8 mouse cellular contexts compared by ENCODE assay signal in the genomic region with DNA sequence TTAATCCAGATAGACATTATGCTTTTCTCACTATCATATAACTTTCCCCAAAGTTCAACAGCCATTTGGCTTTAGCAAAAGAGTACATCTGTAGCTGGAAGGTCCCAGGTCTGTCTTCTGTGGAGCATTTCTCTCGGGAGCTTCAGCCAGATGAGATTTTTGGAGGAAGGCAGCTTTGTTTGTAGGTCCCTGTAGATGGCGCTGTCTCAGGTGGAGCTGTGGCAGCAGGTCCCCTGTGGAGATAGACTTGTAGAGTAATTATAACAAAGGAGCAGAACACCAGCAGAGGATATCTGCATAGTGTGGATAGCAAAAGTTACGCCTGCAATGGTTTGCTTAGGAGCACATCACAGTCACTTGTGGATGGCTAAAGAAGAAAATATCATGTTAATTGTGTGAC.
A peak's percentile ranks its signal among the peaks of the same experiment; 100 is the strongest.
DNase-seq lines count a peak whose midpoint lies in the region; ATAC-seq and TF ChIP-seq lines count a peak whose summit lies in the region.
"Not testable (repeated sequence)": the region's sequence is repeated elsewhere in the genome, so short reads cannot be mapped to it uniquely, and the experiment has no call there.

No protein-coding gene starts in this region.

- TF ChIP-seq CTCF in brain, embryonic 14.5 days (IDR thresholded peaks at IDR 0.05; ENCODE audit: borderline replicate concordance, extremely low read depth, insufficient read depth, insufficient read length): peak; percentile 29; the same call in 1 of the 2 replicates
- TF ChIP-seq CTCF in kidney, postnatal 0 days (IDR thresholded peaks at IDR 0.05; ENCODE audit: low read depth): peak; percentile 53
- peak; percentile 59 for TF ChIP-seq CTCF in stomach, postnatal 0 days (IDR thresholded peaks at IDR 0.05; ENCODE audit: low read depth)

- H3K4me2 ChIP-seq in forebrain, embryonic 16.5 days (ENCODE audit: low read length): peak overlapping the region; percentile 9
- H3K4me2 ChIP-seq in hindbrain, embryonic 12.5 days (replicated peaks): peak overlapping the region; percentile 35; the same call in 1 of the 2 replicates
- H3K4me2 ChIP-seq in kidney, postnatal 0 days (ENCODE audit: low read length): not testable (repeated sequence)
- H3K4me2 ChIP-seq in liver, embryonic 12.5 days: peak overlapping the region; percentile 49; the same call in 1 of the 2 replicates
- H3K4me2 ChIP-seq in midbrain, embryonic 14.5 days (ENCODE audit: low read length): peak overlapping the region; percentile 46
- peak overlapping the region; percentile 46; the same call in 1 of the 2 replicates for H3K4me2 ChIP-seq in stomach, postnatal 0 days (replicated peaks; ENCODE audit: low read depth)

- not testable (repeated sequence) for H3K27ac ChIP-seq in forebrain, embryonic 16.5 days (ENCODE audit: low read length); hindbrain, embryonic 12.5 days; kidney, postnatal 0 days; liver, embryonic 12.5 days; midbrain, embryonic 14.5 days (replicated peaks; ENCODE audit: low read depth, low read length); stomach, postnatal 0 days (replicated peaks)

- H3K36me3 ChIP-seq in forebrain, embryonic 16.5 days (ENCODE audit: control insufficient read depth, insufficient read depth); hindbrain, embryonic 12.5 days; kidney, postnatal 0 days (ENCODE audit: insufficient read depth, low read length); liver, embryonic 12.5 days; midbrain, embryonic 14.5 days (ENCODE audit: control insufficient read depth, insufficient read depth, low read length); stomach, postnatal 0 days (ENCODE audit: control insufficient read depth, insufficient read depth, low read length): not testable (repeated sequence)

- peak; percentile 40 for DNase-seq in brain, embryonic 14.5 days (ENCODE audit: low read depth)
- DNase-seq in embryo, embryonic 10.5 days (ENCODE audit: low spot score): peak; percentile 28
- peak; percentile 27 for DNase-seq in kidney, postnatal 0 days (ENCODE audit: low spot score)
- peak; percentile 48 for DNase-seq in midbrain, embryonic 14.5 days
- DNase-seq in stomach, postnatal 0 days (ENCODE audit: low spot score): peak; percentile 14

- WGBS in forebrain, embryonic 16.5 days: 18% methylated on average over 3 of the region's 3 CpGs
- 24% methylated on average over 3 of the region's 3 CpGs for WGBS in hindbrain, embryonic 12.5 days
- WGBS in kidney, postnatal 0 days: 34% methylated on average over 3 of the region's 3 CpGs
- WGBS in liver, embryonic 12.5 days (ENCODE audit: insufficient replicate concordance): 22% methylated on average over 3 of the region's 3 CpGs
- WGBS in midbrain, embryonic 14.5 days: 21% methylated on average over 3 of the region's 3 CpGs
- WGBS in stomach, postnatal 0 days: 20% methylated on average over 3 of the region's 3 CpGs

- not testable (repeated sequence) for H3K9ac ChIP-seq in forebrain, embryonic 16.5 days (replicated peaks; ENCODE audit: low read depth, low read length); hindbrain, embryonic 12.5 days; kidney, postnatal 0 days (ENCODE audit: low read depth, low read length); liver, embryonic 12.5 days; midbrain, embryonic 14.5 days (replicated peaks; ENCODE audit: low read length); stomach, postnatal 0 days (ENCODE audit: low read length)

- H3K9me3 ChIP-seq in forebrain, embryonic 16.5 days (ENCODE audit: control insufficient read depth, low read length); hindbrain, embryonic 12.5 days (replicated peaks); kidney, postnatal 0 days (replicated peaks; ENCODE audit: low read length); liver, embryonic 12.5 days (replicated peaks); midbrain, embryonic 14.5 days (ENCODE audit: control insufficient read depth, low read length); stomach, postnatal 0 days (ENCODE audit: control insufficient read depth, low read length): not testable (repeated sequence)

- not testable (repeated sequence) for TF ChIP-seq EP300 in stomach, postnatal 0 days (optimal IDR thresholded peaks at IDR 0.05)

- H3K27me3 ChIP-seq in forebrain, embryonic 16.5 days (replicated peaks; ENCODE audit: control insufficient read depth, insufficient read depth, low read length); kidney, postnatal 0 days (ENCODE audit: insufficient read depth, low read length); midbrain, embryonic 14.5 days (ENCODE audit: control insufficient read depth, insufficient read depth, low read length); stomach, postnatal 0 days (ENCODE audit: control insufficient read depth, insufficient read depth, low read length): not testable (repeated sequence)
- H3K27me3 ChIP-seq in hindbrain, embryonic 12.5 days: peaks cover 17% of the 10 kb centered on the region; the same call in 1 of the 2 replicates
- peaks cover 12% of the 10 kb centered on the region; the same call in 1 of the 2 replicates for H3K27me3 ChIP-seq in liver, embryonic 12.5 days (replicated peaks)

- not testable (repeated sequence) for H3K4me1 ChIP-seq in forebrain, embryonic 16.5 days (replicated peaks; ENCODE audit: control insufficient read depth, insufficient read depth, low read length); hindbrain, embryonic 12.5 days; kidney, postnatal 0 days (replicated peaks; ENCODE audit: insufficient read depth, low read length); liver, embryonic 12.5 days; midbrain, embryonic 14.5 days (ENCODE audit: control insufficient read depth, insufficient read depth, low read length); stomach, postnatal 0 days (replicated peaks; ENCODE audit: control insufficient read depth, insufficient read depth)

- not testable (repeated sequence) for ATAC-seq in forebrain, embryonic 16.5 days; hindbrain, embryonic 12.5 days (ENCODE audit: low FRiP score); kidney, postnatal 0 days (replicated peaks; ENCODE audit: low FRiP score, low read depth); liver, embryonic 12.5 days; midbrain, embryonic 14.5 days (ENCODE audit: low FRiP score, low TSS enrichment); stomach, postnatal 0 days (ENCODE audit: low FRiP score, low TSS enrichment)

- H3K4me3 ChIP-seq in forebrain, embryonic 16.5 days (replicated peaks; ENCODE audit: low read length); hindbrain, embryonic 12.5 days; kidney, postnatal 0 days (replicated peaks; ENCODE audit: low read depth, low read length); liver, embryonic 12.5 days; midbrain, embryonic 14.5 days (replicated peaks; ENCODE audit: low read depth, low read length); stomach, postnatal 0 days (ENCODE audit: low read depth, low read length): not testable (repeated sequence)

- TF ChIP-seq POLR2A in brain, embryonic 14.5 days (IDR thresholded peaks at IDR 0.05; ENCODE audit: borderline replicate concordance, extremely low read depth, insufficient read depth, insufficient read length, poor library complexity, severe bottlenecking): not testable (repeated sequence)
